Mouse (Mus musculus) limb, embryonic 11.5 days (tissue): ENCODE data around the gene Zmynd15. TPM values are rescaled to one million over a fixed set of nuclear protein-coding genes. Genes with fewer than 3 reads are reported as not detected.
"Not testable (repeated sequence)": the region's sequence is repeated elsewhere in the genome, so short reads cannot be mapped to it uniquely, and the experiment has no call there.

Experiments used
- ATAC-seq: fragments of 200-750 bp; cut with Nextera tagmentation; 2 replicates; pipeline ENCODE4 v1.8.0; 2017; ENCODE audit warnings: low read depth; ENCODE audit not compliant: insufficient number of reproducible peaks, low FRiP score, low TSS enrichment
- DNase-seq: peaks from one replicate; pipeline ENCODE4 v3.0.0-alpha.2; 2015; ENCODE audit warnings: low spot score
- H3K27ac ChIP-seq: fragments of 300-500 bp; sonication (generic); replicated peaks from 2 replicates; pipeline ENCODE4 v1.5.1; 2014; ENCODE audit warnings: low read depth, mild to moderate bottlenecking, low read length
- H3K27me3 ChIP-seq: fragments of 300-500 bp; sonication (generic); 2 replicates; pipeline ENCODE4 v1.6.1; 2014; ENCODE audit warnings: mild to moderate bottlenecking, low read length, mixed read lengths; ENCODE audit not compliant: control insufficient read depth, insufficient read depth
- H3K36me3 ChIP-seq: fragments of 300-500 bp; sonication (generic); 2 replicates; pipeline ENCODE4 v1.6.1; 2014; ENCODE audit warnings: mild to moderate bottlenecking, low read length, moderate library complexity, mixed read lengths; ENCODE audit not compliant: control insufficient read depth, insufficient read depth
- H3K4me1 ChIP-seq: fragments of 300-500 bp; sonication (generic); 2 replicates; pipeline ENCODE4 v1.6.1; 2014; ENCODE audit warnings: low read length, mixed read lengths; ENCODE audit not compliant: control insufficient read depth, insufficient read depth
- H3K4me2 ChIP-seq: fragments of 300-500 bp; sonication (generic); 2 replicates; pipeline ENCODE4 v1.6.1; 2014; ENCODE audit warnings: low read depth, mild to moderate bottlenecking, moderate library complexity; ENCODE audit not compliant: severe bottlenecking
- H3K4me3 ChIP-seq: fragments of 300-500 bp; sonication (generic); 2 replicates; pipeline ENCODE4 v1.5.1; 2014; ENCODE audit warnings: low read depth, low read length
- H3K9ac ChIP-seq: fragments of 300-500 bp; sonication (generic); 2 replicates; pipeline ENCODE4 v1.6.1; 2014; ENCODE audit warnings: mild to moderate bottlenecking, low read length
- H3K9me3 ChIP-seq: fragments of 300-500 bp; sonication (generic); 2 replicates; pipeline ENCODE4 v1.6.1; 2016; ENCODE audit warnings: low read length; ENCODE audit not compliant: control insufficient read depth
- WGBS: fragments of 180-500 bp; shearing (Covaris S2); extraction: QIAGEN DNeasy Blood & Tissue Kit; methylation state at CpG from one replicate; pipeline ENCODE4 v1.1.7; 2014; 5-methylcytosine and 5-hydroxymethylcytosine counted together
- polyA plus RNA-seq: library from polyadenylated mRNA; unstranded; fragments of >200 nt; fragmentation: Nextera tagmentation; extraction: Ambion mirVana; gene quantifications from 2 replicates; pipeline ENCODE4 v1.2.1, GENCODE M21; 2014

The Zmynd15 gene
- 0.15 and 0.41 TPM in 2 replicates for polyA plus RNA-seq

- peak within 1 kb of the TSS; percentile 41 for H3K4me3 ChIP-seq
- no peak within 1 kb of the TSS for H3K27ac ChIP-seq
- 20% methylated on average over 31 of the region's 32 CpGs for WGBS
- H3K4me2 ChIP-seq: peak within 1 kb of the TSS; percentile 75
- no peak for ATAC-seq
- DNase-seq: peak; percentile 35
- no peaks in the 10 kb centered on the region for H3K4me1 ChIP-seq
- no peaks in the 10 kb centered on the region for H3K9me3 ChIP-seq
- H3K27me3 ChIP-seq: peaks cover 24% of the 10 kb centered on the region
- peak within 1 kb of the TSS; percentile 36 for H3K9ac ChIP-seq
- no peaks in the 10 kb centered on the region for H3K36me3 ChIP-seq
Observed at GRCm38 (mm10) chr11:70458688-70459600, at the start of gene Zmynd15. Zmynd15 (plus strand) TSS chr11:70459433.

- Histone ChIP-seq H3K27ac (no peak within 1 kb of the TSS), H3K9ac (peak within 1 kb of the TSS; percentile 95), H3K36me3 (0 out of 2 replicates have a peak, but pooled peaks cover 2% of the 10 kb centered on the region), H3K27me3 (no peaks in the 10 kb centered on the region), H3K4me2 (peak within 1 kb of the TSS; percentile 60), H3K4me1 (peaks cover 8% of the 10 kb centered on the region), H3K9me3 (no peaks in the 10 kb centered on the region), H3K4me3 (peak within 1 kb of the TSS; percentile 95)
- ATAC-seq (peak; percentile 97), DNase-seq (peak; percentile 99)
- under 1% methylated on average over 59 of the region's 59 CpGs for WGBS
Observed at GRCm38 (mm10) chr11:70409594-70410296, 49.5 kb upstream of the Zmynd15 start, which contains the start of gene Pelp1. Pelp1 (minus strand) TSS chr11:70410031.

- no peak for DNase-seq
- Histone ChIP-seq H3K9ac (peak overlapping the region; percentile 95), H3K4me1 (peaks cover 8% of the 10 kb centered on the region), H3K9me3 (no peaks in the 10 kb centered on the region), H3K4me3 (peak overlapping the region; percentile 95), H3K4me2 (peak overlapping the region; percentile 60), H3K27ac (no peak overlapping the region), H3K36me3 (0 out of 2 replicates have a peak, but pooled peaks cover 2% of the 10 kb centered on the region), H3K27me3 (no peaks in the 10 kb centered on the region)
- WGBS: 61% methylated on average over 6 of the region's 6 CpGs
- no peak; the same call in 1 of the 2 replicates for ATAC-seq
Observed at GRCm38 (mm10) chr11:70410297-70410643, 49.0 kb upstream of the Zmynd15 start.

GRCm38 (mm10) chr11:70412591-70412990 lies 46.6 kb upstream of the Zmynd15 start:
- no peaks in the 10 kb centered on the region for H3K9me3 ChIP-seq
- H3K27me3 ChIP-seq: no peaks in the 10 kb centered on the region
- peaks cover 8% of the 10 kb centered on the region for H3K4me1 ChIP-seq
- no peak for ATAC-seq
- WGBS: 77% methylated on average over 5 of the region's 5 CpGs
- H3K4me2 ChIP-seq: no peak overlapping the region
- H3K9ac ChIP-seq: no peak overlapping the region
- no peak for DNase-seq
- H3K27ac ChIP-seq: no peak overlapping the region
- no peaks in the 10 kb centered on the region for H3K36me3 ChIP-seq
- H3K4me3 ChIP-seq: no peak overlapping the region

GRCm38 (mm10) chr11:70413961-70414360 lies 45.3 kb upstream of the Zmynd15 start:
- ATAC-seq (no peak), DNase-seq (peak; percentile 92)
- Histone ChIP-seq H3K36me3 (no peaks in the 10 kb centered on the region), H3K4me2 (no peak overlapping the region), H3K4me1 (peaks cover 1% of the 10 kb centered on the region), H3K9ac (no peak overlapping the region), H3K4me3 (no peak overlapping the region), H3K27ac (no peak overlapping the region), H3K27me3 (no peaks in the 10 kb centered on the region), H3K9me3 (no peaks in the 10 kb centered on the region)
- 10% methylated on average over 3 of the region's 3 CpGs for WGBS

GRCm38 (mm10) chr11:70418199-70418598 lies 41.0 kb upstream of the Zmynd15 start:
- DNase-seq (no peak), ATAC-seq (no peak)
- Histone ChIP-seq H3K27ac (no peak overlapping the region), H3K27me3 (no peaks in the 10 kb centered on the region), H3K4me2 (no peak overlapping the region), H3K4me3 (no peak overlapping the region), H3K9ac (no peak overlapping the region), H3K4me1 (no peaks in the 10 kb centered on the region), H3K36me3 (no peaks in the 10 kb centered on the region), H3K9me3 (no peaks in the 10 kb centered on the region)
- 61% methylated on average over 4 of the region's 4 CpGs for WGBS

- no peak overlapping the region for H3K9ac ChIP-seq
- no peak overlapping the region for H3K4me2 ChIP-seq
- no peaks in the 10 kb centered on the region for H3K36me3 ChIP-seq
- no peak overlapping the region for H3K4me3 ChIP-seq
- H3K9me3 ChIP-seq: no peaks in the 10 kb centered on the region
- ATAC-seq: no peak
- 63% methylated on average over 5 of the region's 5 CpGs for WGBS
- no peaks in the 10 kb centered on the region for H3K4me1 ChIP-seq
- no peak for DNase-seq
- no peak overlapping the region for H3K27ac ChIP-seq
- H3K27me3 ChIP-seq: no peaks in the 10 kb centered on the region
Observed at GRCm38 (mm10) chr11:70419486-70419885, 39.7 kb upstream of the Zmynd15 start.

GRCm38 (mm10) chr11:70426598-70426997 lies 32.6 kb upstream of the Zmynd15 start:
- H3K4me3 ChIP-seq, H3K27ac ChIP-seq, H3K27me3 ChIP-seq, H3K9ac ChIP-seq, H3K4me2 ChIP-seq, H3K36me3 ChIP-seq, H3K9me3 ChIP-seq, ATAC-seq, DNase-seq, H3K4me1 ChIP-seq: not testable (repeated sequence)
- 83% methylated on average over 6 of the region's 6 CpGs for WGBS
